Mouse (Mus musculus): ENCODE results near the gene Ccdc183. TPM values are rescaled to one million over a fixed set of nuclear protein-coding genes. Genes with fewer than 3 reads are reported as not detected.

Ccdc183 gene
- polyA plus RNA-seq, 1 experiment: 0.02 TPM

GRCm38 (mm10) chr2:25579737-25580460 lies 37.6 kb downstream of the Ccdc183 start:
- peak overlapping the region; percentile 63; the same call in 1 of the 2 replicates for H3K4me3 ChIP-seq (ENCODE audit: insufficient read depth, low read length)
- no peak overlapping the region; the same call in 1 of the 2 replicates for H3K27ac ChIP-seq (ENCODE audit: insufficient read depth, low read length)
- peaks cover 13% of the 10 kb centered on the region for H3K4me1 ChIP-seq (ENCODE audit: control insufficient read depth, insufficient read depth, low read length)
- TF ChIP-seq POLR2A (IDR thresholded peaks at IDR 0.05; ENCODE audit: extremely low read depth, insufficient read depth, low read length): no peak
- peak; percentile 64 for TF ChIP-seq CTCF (IDR thresholded peaks at IDR 0.05; ENCODE audit: extremely low read depth, insufficient read depth, low read length)

DNA sequence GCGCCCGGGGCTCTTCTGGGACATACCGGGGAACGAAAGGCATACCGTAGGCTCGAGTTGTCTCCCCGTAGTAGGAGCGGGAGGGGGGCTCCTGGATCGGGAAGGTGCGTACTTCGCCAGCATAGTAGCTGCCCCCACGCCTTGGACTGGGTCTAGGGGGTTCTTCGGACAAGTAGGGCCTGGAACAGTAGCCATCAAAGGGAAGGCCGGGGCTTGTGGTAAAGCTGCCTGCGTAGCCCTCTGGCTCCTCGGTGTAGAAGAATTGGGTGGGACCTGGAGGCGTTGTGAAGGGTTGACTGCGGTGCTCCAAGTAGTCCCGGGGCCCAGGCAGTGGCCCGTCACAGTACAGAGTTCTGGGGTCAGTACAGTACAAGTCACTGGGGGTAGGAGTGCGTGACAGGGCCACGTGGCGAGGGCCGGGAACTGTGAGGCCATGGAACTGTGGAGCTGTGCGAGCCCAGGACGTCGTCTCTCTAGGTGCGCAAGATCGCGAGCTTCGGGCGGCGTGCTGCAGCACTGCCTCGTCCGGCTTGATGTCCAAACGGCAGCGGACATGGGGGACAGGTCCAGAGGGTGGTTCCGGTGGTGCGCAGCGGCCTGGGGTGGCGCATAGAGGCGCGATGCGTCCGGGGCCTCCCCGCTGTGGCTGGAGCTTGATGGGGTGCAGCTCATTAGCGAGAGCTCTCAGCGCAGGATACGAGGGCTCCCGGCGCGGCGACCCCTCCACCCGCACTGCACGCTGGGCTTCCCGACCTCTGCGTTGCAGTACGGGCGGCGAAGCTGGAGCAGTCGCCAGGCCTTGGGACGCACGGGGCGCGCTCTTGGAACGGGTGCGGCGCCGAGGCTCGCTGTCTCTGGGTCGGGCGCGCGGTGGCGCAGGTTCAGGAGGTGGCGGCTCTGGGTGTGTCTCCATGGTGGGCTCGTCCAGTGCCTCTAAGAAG lies 38.4 kb downstream of the Ccdc183 start:
- no peak for TF ChIP-seq CTCF (IDR thresholded peaks at IDR 0.05; ENCODE audit: extremely low read depth, insufficient read depth, low read length)
- no peak for TF ChIP-seq POLR2A (IDR thresholded peaks at IDR 0.05; ENCODE audit: extremely low read depth, insufficient read depth, low read length)
- Histone ChIP-seq H3K27ac (ENCODE audit: insufficient read depth, low read length) (no peak overlapping the region), H3K4me1 (ENCODE audit: control insufficient read depth, insufficient read depth, low read length) (peaks cover 13% of the 10 kb centered on the region), H3K4me3 (ENCODE audit: insufficient read depth, low read length) (no peak overlapping the region; the same call in 1 of the 2 replicates)

DNA sequence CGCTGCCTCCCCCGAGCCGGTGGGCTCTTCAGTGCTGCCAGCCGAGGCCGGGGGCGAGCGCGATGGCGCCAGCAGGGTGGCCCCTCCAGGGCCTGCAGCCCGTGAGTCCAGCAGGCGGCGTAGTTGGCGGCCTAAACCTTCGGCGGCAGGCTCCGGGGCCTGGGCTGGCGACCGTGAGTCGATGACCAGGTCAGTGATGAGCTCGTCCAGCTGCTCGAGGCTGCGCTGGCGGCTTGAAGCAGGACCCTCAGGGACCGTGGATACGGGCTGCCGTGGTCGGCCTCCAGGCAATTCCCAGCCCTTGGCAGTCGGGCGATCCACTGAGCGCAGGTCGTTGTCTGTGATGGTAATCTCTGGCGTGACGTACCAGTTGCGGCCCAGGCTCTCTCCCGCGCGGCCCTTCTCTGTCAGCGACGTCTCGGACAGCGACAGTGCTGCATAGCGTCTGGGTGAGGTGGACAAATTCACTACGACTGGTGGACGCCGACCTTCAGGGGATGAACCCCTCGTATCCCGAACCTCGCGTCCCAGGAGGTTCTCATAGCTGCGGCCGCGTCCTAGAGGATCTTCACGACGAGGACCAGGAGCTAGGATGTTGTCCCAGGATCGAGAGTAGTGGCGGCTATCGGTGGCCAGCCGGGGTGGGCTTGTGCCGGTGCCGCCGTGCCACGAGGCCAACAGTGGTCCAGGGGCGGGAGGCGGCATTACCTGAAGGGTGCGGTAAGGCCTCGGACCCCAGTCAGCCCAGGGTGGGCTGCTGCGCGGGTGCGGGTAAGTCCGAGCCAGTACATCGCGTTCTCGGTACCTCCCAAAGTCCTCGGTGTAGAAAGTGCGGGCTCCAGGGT lies 39.3 kb downstream of the Ccdc183 start:
- H3K27ac ChIP-seq (ENCODE audit: insufficient read depth, low read length): peak overlapping the region; percentile 76
- no peak overlapping the region for H3K4me3 ChIP-seq (ENCODE audit: insufficient read depth, low read length)
- TF ChIP-seq CTCF (IDR thresholded peaks at IDR 0.05; ENCODE audit: extremely low read depth, insufficient read depth, low read length): no peak
- no peak for TF ChIP-seq POLR2A (IDR thresholded peaks at IDR 0.05; ENCODE audit: extremely low read depth, insufficient read depth, low read length)
- peaks cover 15% of the 10 kb centered on the region for H3K4me1 ChIP-seq (ENCODE audit: control insufficient read depth, insufficient read depth, low read length)

DNA sequence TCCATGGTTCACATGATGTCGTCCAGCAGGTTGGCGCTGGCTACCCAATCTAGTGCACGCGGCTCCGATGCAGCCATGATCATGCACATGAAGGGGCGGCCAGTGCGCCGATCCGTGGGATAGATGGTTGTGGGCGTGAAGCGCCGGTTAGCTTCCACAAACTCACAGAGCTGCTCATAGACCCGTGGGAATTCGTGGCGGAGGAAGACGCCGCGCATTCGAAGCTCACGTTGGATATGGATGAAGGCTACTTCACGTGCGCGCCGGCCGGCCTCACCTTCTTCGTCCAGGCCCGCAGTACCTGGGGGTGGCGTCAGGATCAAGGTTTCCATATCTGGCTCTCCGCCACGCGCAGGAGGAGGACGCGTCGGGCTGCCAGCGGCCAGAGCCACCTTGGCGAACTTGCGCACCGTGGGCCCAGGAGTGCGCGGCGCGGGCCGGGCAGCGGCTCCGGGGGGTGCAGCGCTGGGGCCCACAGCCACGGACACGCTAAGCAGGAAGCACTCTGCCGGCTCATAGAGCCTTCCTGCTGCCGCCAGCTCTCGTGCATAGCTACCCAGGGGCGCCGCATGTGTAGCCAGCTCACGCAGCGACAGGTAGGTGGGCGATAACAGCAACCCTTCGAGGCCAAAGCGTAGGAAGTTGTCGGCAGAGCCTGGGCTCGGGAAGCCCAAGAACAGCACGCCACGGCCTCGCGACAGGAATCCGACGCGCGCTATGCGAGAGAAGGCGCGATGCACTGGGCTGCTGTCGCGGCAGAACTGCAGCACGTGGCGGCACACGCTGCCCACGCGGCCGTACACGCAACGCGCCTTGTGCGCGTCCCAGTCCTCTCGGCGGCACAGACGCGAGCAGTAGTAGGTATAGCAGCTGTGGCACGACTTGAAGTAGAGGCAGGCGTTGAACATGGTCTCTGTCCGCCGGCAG lies 40.2 kb downstream of the Ccdc183 start:
- H3K27ac ChIP-seq (ENCODE audit: insufficient read depth, low read length): peak overlapping the region; percentile 76
- no peak overlapping the region for H3K4me3 ChIP-seq (ENCODE audit: insufficient read depth, low read length)
- peaks cover 10% of the 10 kb centered on the region for H3K4me1 ChIP-seq (ENCODE audit: control insufficient read depth, insufficient read depth, low read length)
- TF ChIP-seq POLR2A (IDR thresholded peaks at IDR 0.05; ENCODE audit: extremely low read depth, insufficient read depth, low read length) (no peak), CTCF (IDR thresholded peaks at IDR 0.05; ENCODE audit: extremely low read depth, insufficient read depth, low read length) (no peak)

DNA sequence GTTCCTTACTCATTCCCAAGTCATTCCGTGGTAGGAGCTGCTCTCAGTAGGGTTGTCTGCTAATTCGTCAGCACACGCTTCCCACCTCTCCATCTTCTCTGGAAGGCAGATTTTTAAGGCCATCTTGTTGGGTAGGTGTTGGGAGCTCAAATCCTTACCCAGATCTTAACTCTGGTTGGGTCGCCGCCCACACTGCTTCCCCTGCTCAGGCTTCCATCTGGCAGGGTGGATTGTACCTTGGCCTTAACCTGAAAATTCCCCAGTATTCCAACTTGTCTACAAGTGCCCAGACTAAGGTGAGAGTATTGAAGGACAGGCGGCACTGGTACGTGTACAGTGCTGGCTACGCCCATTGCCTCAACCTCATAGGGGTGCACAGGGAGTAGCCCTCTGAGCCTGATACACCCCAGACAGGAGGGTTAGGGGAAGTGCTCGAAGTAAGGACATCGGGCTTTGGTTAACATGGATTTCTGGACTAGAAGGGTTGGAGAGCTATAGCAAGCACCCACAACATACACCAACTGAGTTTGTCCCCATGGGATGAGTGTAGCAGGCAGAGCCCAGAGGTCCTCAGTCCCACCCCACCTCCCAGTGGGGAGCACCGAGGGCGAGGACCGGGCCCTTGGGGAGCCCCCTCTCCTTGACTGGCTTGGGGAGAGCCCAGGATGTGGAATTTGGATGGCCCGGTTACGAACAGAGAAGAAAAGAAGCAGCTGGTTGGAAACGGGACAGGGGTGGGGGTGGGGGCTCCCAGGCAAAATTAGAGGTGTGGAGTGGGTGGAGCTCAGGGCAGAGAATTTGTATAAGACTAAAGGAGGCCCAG lies 41.2 kb downstream of the Ccdc183 start:
- Histone ChIP-seq H3K27ac (ENCODE audit: insufficient read depth, low read length) (peak overlapping the region; percentile 29; the same call in 1 of the 2 replicates), H3K4me3 (ENCODE audit: insufficient read depth, low read length) (no peak overlapping the region), H3K4me1 (ENCODE audit: control insufficient read depth, insufficient read depth, low read length) (peaks cover 8% of the 10 kb centered on the region)
- TF ChIP-seq CTCF (IDR thresholded peaks at IDR 0.05; ENCODE audit: extremely low read depth, insufficient read depth, low read length): no peak
- TF ChIP-seq POLR2A (IDR thresholded peaks at IDR 0.05; ENCODE audit: extremely low read depth, insufficient read depth, low read length): no peak

DNA sequence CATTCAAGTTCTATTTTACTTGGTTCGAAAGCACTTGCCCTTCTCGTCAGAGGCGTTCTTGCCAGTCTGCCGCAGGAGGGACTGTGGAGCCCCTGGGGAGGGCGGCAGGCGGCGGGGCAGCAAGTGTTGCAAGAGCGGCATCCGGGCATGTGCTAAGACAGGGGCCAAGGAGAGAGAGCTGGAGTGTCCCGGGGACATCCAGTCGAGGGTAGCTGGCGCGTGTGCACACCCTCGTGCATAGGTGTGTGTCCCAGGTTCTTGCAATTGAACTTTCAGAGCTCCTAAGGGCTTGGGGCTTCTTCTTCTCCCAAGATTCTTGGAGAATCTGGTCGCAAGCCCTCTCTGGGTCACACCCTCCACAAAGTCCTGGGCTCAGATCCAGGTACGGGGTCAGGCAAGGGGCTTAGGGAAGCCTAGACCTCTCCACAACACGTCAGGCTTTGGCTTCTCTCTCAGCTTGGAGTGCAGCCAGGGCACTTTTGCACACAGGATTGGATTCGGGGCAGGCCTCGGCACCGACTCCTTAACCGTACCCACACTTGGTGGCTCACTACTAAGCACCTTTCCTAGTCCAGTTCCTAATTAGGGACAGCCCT lies 41.9 kb downstream of the Ccdc183 start:
- no peak for TF ChIP-seq CTCF (IDR thresholded peaks at IDR 0.05; ENCODE audit: extremely low read depth, insufficient read depth, low read length)
- 0 out of 2 replicates have a peak, but pooled peaks have one; percentile 4 for TF ChIP-seq POLR2A (IDR thresholded peaks at IDR 0.05; ENCODE audit: extremely low read depth, insufficient read depth, low read length)
- peaks cover 8% of the 10 kb centered on the region for H3K4me1 ChIP-seq (ENCODE audit: control insufficient read depth, insufficient read depth, low read length)
- peak overlapping the region; percentile 29; the same call in 1 of the 2 replicates for H3K27ac ChIP-seq (ENCODE audit: insufficient read depth, low read length)
- H3K4me3 ChIP-seq (ENCODE audit: insufficient read depth, low read length): peak overlapping the region; percentile 39; the same call in 1 of the 2 replicates

GRCm38 (mm10) chr2:25574579-25575431 lies 42.7 kb downstream of the Ccdc183 start, which contains the start of the genes Mamdc4 and Phpt1:
Mamdc4 (minus strand) TSS chr2:25574845.
Phpt1 (minus strand) TSS chr2:25575224.
- TF ChIP-seq POLR2A (IDR thresholded peaks at IDR 0.05; ENCODE audit: extremely low read depth, insufficient read depth, low read length) (peak; percentile 68), CTCF (IDR thresholded peaks at IDR 0.05; ENCODE audit: extremely low read depth, insufficient read depth, low read length) (no peak)
- peak within 1 kb of the TSS; percentile 29 for H3K27ac ChIP-seq (ENCODE audit: insufficient read depth, low read length)
- peak within 1 kb of the TSS; percentile 39 for H3K4me3 ChIP-seq (ENCODE audit: insufficient read depth, low read length)
- H3K4me1 ChIP-seq (ENCODE audit: control insufficient read depth, insufficient read depth, low read length): peaks cover 6% of the 10 kb centered on the region
